In genomic region chr19:44248854-44249351, GRCm38 (mm10) we compare ENCODE assay signal across 8 mouse cellular contexts. TPM values are rescaled to one million over a fixed set of nuclear protein-coding genes. Genes with fewer than 3 reads are reported as not detected.
A peak's percentile ranks its signal among the peaks of the same experiment; 100 is the strongest.
DNase-seq lines count a peak whose midpoint lies in the region; ATAC-seq lines count a peak whose summit lies in the region.

No protein-coding gene starts in this region.

- 64% methylated on average over 11 of the region's 11 CpGs for WGBS in kidney, embryonic 14.5 days
- WGBS in hindbrain, embryonic 14.5 days: 63% methylated on average over 11 of the region's 11 CpGs
- 74% methylated on average over 11 of the region's 11 CpGs for WGBS in midbrain, embryonic 14.5 days

- no peaks in the 10 kb centered on the region for H3K9me3 ChIP-seq in kidney, embryonic 14.5 days (ENCODE audit: control insufficient read depth, low read length)
- no peaks in the 10 kb centered on the region for H3K9me3 ChIP-seq in hindbrain, embryonic 14.5 days (ENCODE audit: control insufficient read depth, low read length)
- H3K9me3 ChIP-seq in midbrain, embryonic 14.5 days (ENCODE audit: control insufficient read depth, low read length): no peaks in the 10 kb centered on the region

- H3K27ac ChIP-seq in kidney, embryonic 14.5 days (ENCODE audit: low read depth, low read length): peak overlapping the region; percentile 92
- H3K27ac ChIP-seq in hindbrain, embryonic 14.5 days: peak overlapping the region; percentile 92
- peak overlapping the region; percentile 84 for H3K27ac ChIP-seq in midbrain, embryonic 14.5 days (replicated peaks; ENCODE audit: low read depth, low read length)

- no peaks in the 10 kb centered on the region for H3K36me3 ChIP-seq in kidney, embryonic 14.5 days (ENCODE audit: control insufficient read depth, insufficient read depth, low read length)
- H3K36me3 ChIP-seq in hindbrain, embryonic 14.5 days (replicated peaks; ENCODE audit: control insufficient read depth, insufficient read depth): no peaks in the 10 kb centered on the region
- H3K36me3 ChIP-seq in midbrain, embryonic 14.5 days (ENCODE audit: control insufficient read depth, insufficient read depth, low read length): no peaks in the 10 kb centered on the region

- no peaks in the 10 kb centered on the region for H3K27me3 ChIP-seq in kidney, embryonic 14.5 days (ENCODE audit: control insufficient read depth, insufficient read depth, low read length)
- no peaks in the 10 kb centered on the region for H3K27me3 ChIP-seq in hindbrain, embryonic 14.5 days (ENCODE audit: control insufficient read depth, insufficient read depth, low read length)
- no peaks in the 10 kb centered on the region for H3K27me3 ChIP-seq in midbrain, embryonic 14.5 days (ENCODE audit: control insufficient read depth, insufficient read depth, low read length)

- H3K9ac ChIP-seq in kidney, embryonic 14.5 days (ENCODE audit: low read depth, low read length): peak overlapping the region; percentile 35; the same call in 1 of the 2 replicates
- H3K9ac ChIP-seq in hindbrain, embryonic 14.5 days: peak overlapping the region; percentile 77; the same call in 1 of the 2 replicates
- no peak overlapping the region for H3K9ac ChIP-seq in midbrain, embryonic 14.5 days (replicated peaks; ENCODE audit: low read length)

- no peak for ATAC-seq in kidney, embryonic 14.5 days (ENCODE audit: low FRiP score, low TSS enrichment)
- ATAC-seq in activated CD4-positive, CD25-positive, alpha-beta regulatory T cell, adult 4 months: peak; percentile 5
- ATAC-seq in hindbrain, embryonic 14.5 days (ENCODE audit: low FRiP score): no peak
- ATAC-seq in midbrain, embryonic 14.5 days (ENCODE audit: low FRiP score, low TSS enrichment): no peak

- DNase-seq in kidney, adult 18-20 months: no peak
- DNase-seq in hindbrain, embryonic 14.5 days (ENCODE audit: low spot score): no peak
- DNase-seq in midbrain, embryonic 14.5 days: no peak
- no peak for DNase-seq in B cell, adult 2 months
- no peak for DNase-seq in layer of hippocampus, postnatal 36 days
- no peak for DNase-seq in c-Kit-positive CD71-positive TER-119-positive erythroid progenitor cells, embryonic 14.5 days (ENCODE audit: low spot score)

- no peak overlapping the region; the same call in 1 of the 2 replicates for H3K4me3 ChIP-seq in kidney, embryonic 14.5 days (ENCODE audit: low read length)
- H3K4me3 ChIP-seq in hindbrain, embryonic 14.5 days (replicated peaks; ENCODE audit: low read length): peak overlapping the region; percentile 45; the same call in 1 of the 2 replicates
- H3K4me3 ChIP-seq in midbrain, embryonic 14.5 days (replicated peaks; ENCODE audit: low read depth, low read length): no peak overlapping the region

- peaks cover 30% of the 10 kb centered on the region for H3K4me1 ChIP-seq in kidney, embryonic 14.5 days (ENCODE audit: control insufficient read depth, insufficient read depth, low read length)
- H3K4me1 ChIP-seq in hindbrain, embryonic 14.5 days (replicated peaks; ENCODE audit: control insufficient read depth, insufficient read depth, low read length): peaks cover 22% of the 10 kb centered on the region
- H3K4me1 ChIP-seq in midbrain, embryonic 14.5 days (ENCODE audit: control insufficient read depth, insufficient read depth, low read length): peaks cover 19% of the 10 kb centered on the region

- peak overlapping the region; percentile 78 for H3K4me2 ChIP-seq in kidney, embryonic 14.5 days (replicated peaks; ENCODE audit: low read depth, low read length)
- peak overlapping the region; percentile 68 for H3K4me2 ChIP-seq in hindbrain, embryonic 14.5 days (replicated peaks)
- peak overlapping the region; percentile 77 for H3K4me2 ChIP-seq in midbrain, embryonic 14.5 days (ENCODE audit: low read length)

RNA-seq across cellular contexts. Expression of gene Scd2, which starts 44.6 kb away (rescaled TPM):
- 103 and 205 TPM in 2 replicates for polyA plus RNA-seq in kidney, embryonic 14.5 days (2014; fragmentation: Nextera tagmentation; extraction: Ambion mirVana)
- 10 to 100 TPM; 37.3 to 47.1 TPM for polyA plus RNA-seq in activated CD4-positive, CD25-positive, alpha-beta regulatory T cell, adult 4 months (2017; shearing (Covaris generic))
- 323 and 381 TPM in 2 replicates for polyA plus RNA-seq in hindbrain, embryonic 14.5 days (2014; fragmentation: Nextera tagmentation; extraction: Ambion mirVana)
- 194 and 281 TPM in 2 replicates for polyA plus RNA-seq in midbrain, embryonic 14.5 days (2014; fragmentation: Nextera tagmentation; extraction: Ambion mirVana)
- 100 to 1,000 TPM; 621 to 658 TPM for total RNA-seq in layer of hippocampus, postnatal 36 days (2021)

RNA-seq across cellular contexts. Expression of gene Scd3, which starts 45.8 kb away (rescaled TPM):
- 0.12 and 0.96 TPM in 2 replicates for polyA plus RNA-seq in kidney, embryonic 14.5 days (2014; fragmentation: Nextera tagmentation; extraction: Ambion mirVana)
- not detected for polyA plus RNA-seq in activated CD4-positive, CD25-positive, alpha-beta regulatory T cell, adult 4 months (2017; shearing (Covaris generic))
- polyA plus RNA-seq in hindbrain, embryonic 14.5 days (2014; fragmentation: Nextera tagmentation; extraction: Ambion mirVana): 4.2 and 5.4 TPM in 2 replicates
- polyA plus RNA-seq in midbrain, embryonic 14.5 days (2014; fragmentation: Nextera tagmentation; extraction: Ambion mirVana): 4.4 and 4.5 TPM in 2 replicates
- 1 to 10 TPM in 1 of 2 experiments, under 1 TPM in 1; 0.94 to 1.7 TPM for total RNA-seq in layer of hippocampus, postnatal 36 days (2021)

RNA-seq across cellular contexts. Expression of gene Pkd2l1, which starts 56.7 kb away (rescaled TPM):
- polyA plus RNA-seq in kidney, embryonic 14.5 days (2014; fragmentation: Nextera tagmentation; extraction: Ambion mirVana): 0.06 TPM in 1 of 2 replicates, not detected in the other
- polyA plus RNA-seq in activated CD4-positive, CD25-positive, alpha-beta regulatory T cell, adult 4 months (2017; shearing (Covaris generic)): under 1 TPM in 1 of 2 experiments, not detected in 1; 0.09 TPM
- polyA plus RNA-seq in hindbrain, embryonic 14.5 days (2014; fragmentation: Nextera tagmentation; extraction: Ambion mirVana): 0.43 and 0.51 TPM in 2 replicates
- polyA plus RNA-seq in midbrain, embryonic 14.5 days (2014; fragmentation: Nextera tagmentation; extraction: Ambion mirVana): not detected in 2 replicates
- under 1 TPM; 0.15 to 0.20 TPM for total RNA-seq in layer of hippocampus, postnatal 36 days (2021)
